Mouse (Mus musculus) ES-E14 (cell line): ENCODE results near the gene Abca13.

Experiments used
- CHD2 ChIP-seq: IDR thresholded peaks from 2 replicates; pipeline ENCODE4 v1.6.1; 2014; ENCODE audit warnings: mild to moderate bottlenecking, low read depth, low read length, inconsistent platforms
- HCFC1 ChIP-seq: IDR thresholded peaks from 2 replicates; pipeline ENCODE4 v1.6.1; 2012; ENCODE audit warnings: low read length, inconsistent platforms, borderline replicate concordance; ENCODE audit not compliant: insufficient read depth
- MAFK ChIP-seq: IDR thresholded peaks from 2 replicates; pipeline ENCODE4 v1.6.1; 2014; ENCODE audit warnings: mild to moderate bottlenecking, low read depth, low read length, inconsistent platforms; ENCODE audit not compliant: insufficient read depth

DNA sequence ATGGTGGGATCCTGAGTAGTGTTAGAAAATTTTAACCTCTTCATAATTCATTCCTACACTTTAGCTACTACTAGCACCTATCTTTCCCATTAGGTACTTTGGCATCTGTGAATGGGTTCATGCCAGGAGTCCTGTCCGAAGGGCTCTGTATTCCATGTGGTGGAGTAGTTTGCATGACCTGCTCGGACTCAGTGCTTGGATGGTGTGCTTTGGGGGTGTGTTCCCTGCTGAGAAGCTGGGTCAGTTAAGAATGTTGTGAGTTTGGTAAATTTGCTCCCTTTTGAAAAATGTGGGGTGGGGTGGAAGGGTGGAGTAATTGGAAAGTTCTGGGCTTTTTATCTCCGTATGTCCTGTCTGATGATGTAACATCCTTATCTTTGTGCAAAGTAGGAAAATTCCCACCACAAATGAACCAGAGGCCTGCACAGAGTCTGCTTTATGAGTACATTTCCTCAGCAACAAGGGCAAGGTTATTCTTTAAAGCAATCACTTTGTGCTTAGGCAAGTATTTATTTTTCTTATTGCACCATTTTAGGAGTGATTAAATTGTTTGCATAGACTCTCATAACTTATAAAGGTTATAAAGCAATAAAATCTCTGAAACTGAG lies 475.0 kb downstream of the Abca13 start:
- no peak for TF ChIP-seq CHD2
- TF ChIP-seq MAFK = no peak
- no peak for TF ChIP-seq HCFC1
